Mouse (Mus musculus) embryonic facial prominence, embryonic 12.5 days (tissue): ENCODE data around the gene Negr1. TPM values are rescaled to one million over a fixed set of nuclear protein-coding genes. Genes with fewer than 3 reads are reported as not detected.

ENCODE experiments used
- ATAC-seq: fragments of 200-750 bp; cut with Nextera tagmentation; 2 replicates; pipeline ENCODE4 v1.8.0; 2017; ENCODE audit not compliant: insufficient number of reproducible peaks, insufficient read depth, low FRiP score, low TSS enrichment
- H3K27ac ChIP-seq: fragments of 300-500 bp; sonication (generic); 2 replicates; pipeline ENCODE4 v1.5.1; 2016; ENCODE audit warnings: mild to moderate bottlenecking
- H3K27me3 ChIP-seq: fragments of 300-500 bp; sonication (generic); 2 replicates; pipeline ENCODE4 v1.6.1; 2016; ENCODE audit warnings: mild to moderate bottlenecking, moderate library complexity
- H3K36me3 ChIP-seq: fragments of 300-500 bp; sonication (generic); 2 replicates; pipeline ENCODE4 v1.6.1; 2016; ENCODE audit warnings: mild to moderate bottlenecking
- H3K4me1 ChIP-seq: fragments of 300-500 bp; sonication (generic); 2 replicates; pipeline ENCODE4 v1.6.1; 2016
- H3K4me2 ChIP-seq: fragments of 300-500 bp; sonication (generic); replicated peaks from 2 replicates; pipeline ENCODE4 v1.6.1; 2016; ENCODE audit warnings: mild to moderate bottlenecking, moderate library complexity
- H3K4me3 ChIP-seq: fragments of 300-500 bp; sonication (generic); 2 replicates; pipeline ENCODE4 v1.5.1; 2016; ENCODE audit warnings: mild to moderate bottlenecking
- H3K9ac ChIP-seq: fragments of 300-500 bp; sonication (generic); 2 replicates; pipeline ENCODE4 v1.6.1; 2016; ENCODE audit warnings: mild to moderate bottlenecking, moderate library complexity
- H3K9me3 ChIP-seq: fragments of 300-500 bp; sonication (generic); 2 replicates; pipeline ENCODE4 v1.6.1; 2016; ENCODE audit warnings: mild to moderate bottlenecking, moderate library complexity
- WGBS: fragments of 180-500 bp; shearing (Covaris S2); methylation state at CpG from one replicate; pipeline ENCODE4 v1.1.7; 2016; 5-methylcytosine and 5-hydroxymethylcytosine counted together
- polyA plus RNA-seq: library from polyadenylated mRNA; unstranded; fragments of >200 nt; fragmentation: Nextera tagmentation; extraction: Ambion mirVana; gene quantifications from 2 replicates; pipeline ENCODE4 v1.2.1, GENCODE M21; 2016

Negr1 gene
- polyA plus RNA-seq, 1 experiment from 2014 or later = 6.0 TPM

GRCm38 (mm10) chr3:156928396-156929061 lies 366.9 kb downstream of the Negr1 start:
- no peaks in the 10 kb centered on the region for H3K36me3 ChIP-seq
- H3K27me3 ChIP-seq = no peaks in the 10 kb centered on the region
- H3K27ac ChIP-seq = no peak overlapping the region
- H3K9me3 ChIP-seq = no peaks in the 10 kb centered on the region
- no peak overlapping the region for H3K9ac ChIP-seq
- ATAC-seq = no peak
- H3K4me3 ChIP-seq = no peak overlapping the region
- no peaks in the 10 kb centered on the region for H3K4me1 ChIP-seq
- 40% methylated on average over 5 of the region's 5 CpGs for WGBS
- no peak overlapping the region for H3K4me2 ChIP-seq

GRCm38 (mm10) chr3:156929062-156929397 lies 367.4 kb downstream of the Negr1 start:
- H3K9me3 ChIP-seq = no peaks in the 10 kb centered on the region
- H3K36me3 ChIP-seq = no peaks in the 10 kb centered on the region
- no peaks in the 10 kb centered on the region for H3K4me1 ChIP-seq
- H3K4me3 ChIP-seq = no peak overlapping the region
- H3K4me2 ChIP-seq = no peak overlapping the region
- 81% methylated on average over 3 of the region's 3 CpGs for WGBS
- H3K27me3 ChIP-seq = no peaks in the 10 kb centered on the region
- no peak overlapping the region for H3K27ac ChIP-seq
- no peak for ATAC-seq
- H3K9ac ChIP-seq = no peak overlapping the region

GRCm38 (mm10) chr3:156929677-156930440 lies 368.3 kb downstream of the Negr1 start:
- 83% methylated on average over 2 of the region's 2 CpGs for WGBS
- no peaks in the 10 kb centered on the region for H3K27me3 ChIP-seq
- H3K4me2 ChIP-seq = no peak overlapping the region

GRCm38 (mm10) chr3:156931011-156931410 lies 369.4 kb downstream of the Negr1 start:
- H3K27ac ChIP-seq = no peak overlapping the region
- H3K27me3 ChIP-seq = no peaks in the 10 kb centered on the region
- H3K4me2 ChIP-seq = no peak overlapping the region
- WGBS = 95% methylated on average over 2 of the region's 2 CpGs
- ATAC-seq = no peak
- H3K9ac ChIP-seq = no peak overlapping the region
- H3K9me3 ChIP-seq = no peaks in the 10 kb centered on the region
- no peak overlapping the region for H3K4me3 ChIP-seq
- H3K36me3 ChIP-seq = no peaks in the 10 kb centered on the region
- H3K4me1 ChIP-seq = no peaks in the 10 kb centered on the region

More at GRCm38 (mm10) chr3:156929677-156930440, 368.3 kb downstream of the Negr1 start:
- H3K4me1 ChIP-seq = no peaks in the 10 kb centered on the region
- no peak overlapping the region for H3K4me3 ChIP-seq
- no peaks in the 10 kb centered on the region for H3K36me3 ChIP-seq
- H3K9me3 ChIP-seq = no peaks in the 10 kb centered on the region
- no peak overlapping the region for H3K9ac ChIP-seq
- ATAC-seq = no peak
- H3K27ac ChIP-seq = no peak overlapping the region

GRCm38 (mm10) chr3:156931540-156931939 lies 369.9 kb downstream of the Negr1 start:
- Histone ChIP-seq H3K27ac (no peak overlapping the region), H3K36me3 (no peaks in the 10 kb centered on the region), H3K4me3 (no peak overlapping the region), H3K4me2 (no peak overlapping the region), H3K4me1 (no peaks in the 10 kb centered on the region), H3K9ac (no peak overlapping the region), H3K27me3 (no peaks in the 10 kb centered on the region), H3K9me3 (no peaks in the 10 kb centered on the region)
- 93% methylated on average over 1 of the region's 1 CpGs for WGBS
- no peak for ATAC-seq

- H3K4me3 ChIP-seq = no peak overlapping the region
- WGBS = 60% methylated on average over 5 of the region's 5 CpGs
- no peak overlapping the region for H3K27ac ChIP-seq
- no peaks in the 10 kb centered on the region for H3K9me3 ChIP-seq
- H3K9ac ChIP-seq = no peak overlapping the region
- ATAC-seq = no peak
- H3K36me3 ChIP-seq = no peaks in the 10 kb centered on the region
- H3K27me3 ChIP-seq = no peaks in the 10 kb centered on the region
- 0 out of 2 replicates have a peak, but pooled peaks cover 3% of the 10 kb centered on the region for H3K4me1 ChIP-seq
- no peak overlapping the region for H3K4me2 ChIP-seq
These were observed 373.2 kb downstream of the Negr1 start for GRCm38 (mm10) chr3:156934778-156935290.

GRCm38 (mm10) chr3:156947404-156947803 lies 385.8 kb downstream of the Negr1 start:
- no peak overlapping the region for H3K4me3 ChIP-seq
- no peak overlapping the region for H3K27ac ChIP-seq
- no peak for ATAC-seq
- H3K4me1 ChIP-seq = no peaks in the 10 kb centered on the region
- 50% methylated on average over 6 of the region's 6 CpGs for WGBS
- no peaks in the 10 kb centered on the region for H3K36me3 ChIP-seq
- no peaks in the 10 kb centered on the region for H3K27me3 ChIP-seq
- H3K9ac ChIP-seq = no peak overlapping the region
- H3K9me3 ChIP-seq = no peaks in the 10 kb centered on the region
- no peak overlapping the region for H3K4me2 ChIP-seq

- H3K4me1 ChIP-seq = no peaks in the 10 kb centered on the region
- H3K4me3 ChIP-seq = no peak overlapping the region
- no peak overlapping the region for H3K9ac ChIP-seq
- no peaks in the 10 kb centered on the region for H3K9me3 ChIP-seq
- no peaks in the 10 kb centered on the region for H3K27me3 ChIP-seq
- ATAC-seq = no peak
- H3K36me3 ChIP-seq = no peaks in the 10 kb centered on the region
- WGBS = 73% methylated on average over 6 of the region's 6 CpGs
- no peak overlapping the region for H3K4me2 ChIP-seq
- H3K27ac ChIP-seq = no peak overlapping the region
These were observed 391.4 kb downstream of the Negr1 start for GRCm38 (mm10) chr3:156952970-156953369.

- Histone ChIP-seq H3K4me1 (no peaks in the 10 kb centered on the region), H3K27ac (no peak overlapping the region), H3K27me3 (no peaks in the 10 kb centered on the region), H3K36me3 (no peaks in the 10 kb centered on the region), H3K9ac (no peak overlapping the region), H3K9me3 (no peaks in the 10 kb centered on the region), H3K4me3 (no peak overlapping the region), H3K4me2 (no peak overlapping the region)
- 84% methylated on average over 4 of the region's 4 CpGs for WGBS
- ATAC-seq = no peak
These were observed 393.5 kb downstream of the Negr1 start for GRCm38 (mm10) chr3:156955094-156955493.

- H3K4me1 ChIP-seq = no peaks in the 10 kb centered on the region
- no peak overlapping the region for H3K4me2 ChIP-seq
- H3K27me3 ChIP-seq = no peaks in the 10 kb centered on the region
- no peaks in the 10 kb centered on the region for H3K9me3 ChIP-seq
- WGBS = 94% methylated on average over 7 of the region's 7 CpGs
- H3K27ac ChIP-seq = no peak overlapping the region
- no peak overlapping the region for H3K9ac ChIP-seq
- H3K4me3 ChIP-seq = no peak overlapping the region
- ATAC-seq = no peak
- no peaks in the 10 kb centered on the region for H3K36me3 ChIP-seq
These were observed 397.0 kb downstream of the Negr1 start for GRCm38 (mm10) chr3:156958640-156959039.

GRCm38 (mm10) chr3:156968764-156969163 lies 407.2 kb downstream of the Negr1 start:
- H3K4me3 ChIP-seq = no peak overlapping the region
- H3K27ac ChIP-seq = no peak overlapping the region
- no peaks in the 10 kb centered on the region for H3K27me3 ChIP-seq
- no peak overlapping the region for H3K9ac ChIP-seq
- ATAC-seq = no peak
- no peaks in the 10 kb centered on the region for H3K9me3 ChIP-seq
- no peaks in the 10 kb centered on the region for H3K36me3 ChIP-seq
- no peaks in the 10 kb centered on the region for H3K4me1 ChIP-seq
- 71% methylated on average over 2 of the region's 2 CpGs for WGBS
- no peak overlapping the region for H3K4me2 ChIP-seq

GRCm38 (mm10) chr3:156971104-156971503 lies 409.5 kb downstream of the Negr1 start:
- WGBS = 71% methylated on average over 2 of the region's 2 CpGs
- Histone ChIP-seq H3K27me3 (no peaks in the 10 kb centered on the region), H3K36me3 (no peaks in the 10 kb centered on the region), H3K9me3 (no peaks in the 10 kb centered on the region), H3K4me2 (no peak overlapping the region), H3K9ac (no peak overlapping the region), H3K4me3 (no peak overlapping the region), H3K27ac (no peak overlapping the region), H3K4me1 (no peaks in the 10 kb centered on the region)
- no peak for ATAC-seq
